Mouse (Mus musculus): ENCODE results near the gene Gtpbp4. TPM values are rescaled to one million over a fixed set of nuclear protein-coding genes. Genes with fewer than 3 reads are reported as not detected.
"Not testable (repeated sequence)": the region's sequence is repeated elsewhere in the genome, so short reads cannot be mapped to it uniquely, and the experiment has no call there.

Gtpbp4 gene
- polyA plus RNA-seq, 1 experiment from 2014 or later = 61.0 TPM

DNA sequence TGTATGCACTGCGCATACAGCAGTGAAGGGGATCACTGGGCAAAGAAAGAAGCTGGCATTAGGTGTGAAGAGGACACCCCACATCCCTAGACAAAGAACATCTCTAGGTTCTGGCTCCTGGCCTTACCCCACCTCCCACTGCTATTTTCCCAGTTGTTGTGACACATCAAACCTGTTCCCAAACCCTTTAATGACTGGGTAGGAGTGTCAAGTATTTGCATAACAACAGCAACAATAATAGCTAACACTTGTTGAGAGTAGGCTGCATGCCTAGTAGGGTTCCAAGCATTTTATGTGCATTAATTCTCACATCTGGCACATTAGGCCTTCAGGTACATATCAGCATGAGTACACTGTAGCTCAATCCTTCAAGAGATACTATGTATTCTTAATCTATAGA is 17.6 kb upstream of the Gtpbp4 start:
- Histone ChIP-seq H3K9ac (ENCODE audit: low read depth, low read length) (no peak overlapping the region), H3K27me3 (ENCODE audit: insufficient read depth, low read length) (no peaks in the 10 kb centered on the region), H3K36me3 (ENCODE audit: insufficient read depth, low read length) (no peaks in the 10 kb centered on the region), H3K27ac (no peak overlapping the region), H3K4me2 (ENCODE audit: low read length) (no peak overlapping the region), H3K9me3 (replicated peaks; ENCODE audit: low read length) (no peaks in the 10 kb centered on the region), H3K4me1 (replicated peaks; ENCODE audit: insufficient read depth, low read length) (no peaks in the 10 kb centered on the region), H3K4me3 (replicated peaks; ENCODE audit: low read depth, low read length) (no peak overlapping the region)
- TF ChIP-seq CTCF (IDR thresholded peaks at IDR 0.05; ENCODE audit: low read depth) = no peak
- DNase-seq (ENCODE audit: low spot score) (no peak), ATAC-seq (replicated peaks; ENCODE audit: low FRiP score, low read depth) (no peak)
- WGBS = 82% methylated on average over 1 of the region's 1 CpGs

DNA sequence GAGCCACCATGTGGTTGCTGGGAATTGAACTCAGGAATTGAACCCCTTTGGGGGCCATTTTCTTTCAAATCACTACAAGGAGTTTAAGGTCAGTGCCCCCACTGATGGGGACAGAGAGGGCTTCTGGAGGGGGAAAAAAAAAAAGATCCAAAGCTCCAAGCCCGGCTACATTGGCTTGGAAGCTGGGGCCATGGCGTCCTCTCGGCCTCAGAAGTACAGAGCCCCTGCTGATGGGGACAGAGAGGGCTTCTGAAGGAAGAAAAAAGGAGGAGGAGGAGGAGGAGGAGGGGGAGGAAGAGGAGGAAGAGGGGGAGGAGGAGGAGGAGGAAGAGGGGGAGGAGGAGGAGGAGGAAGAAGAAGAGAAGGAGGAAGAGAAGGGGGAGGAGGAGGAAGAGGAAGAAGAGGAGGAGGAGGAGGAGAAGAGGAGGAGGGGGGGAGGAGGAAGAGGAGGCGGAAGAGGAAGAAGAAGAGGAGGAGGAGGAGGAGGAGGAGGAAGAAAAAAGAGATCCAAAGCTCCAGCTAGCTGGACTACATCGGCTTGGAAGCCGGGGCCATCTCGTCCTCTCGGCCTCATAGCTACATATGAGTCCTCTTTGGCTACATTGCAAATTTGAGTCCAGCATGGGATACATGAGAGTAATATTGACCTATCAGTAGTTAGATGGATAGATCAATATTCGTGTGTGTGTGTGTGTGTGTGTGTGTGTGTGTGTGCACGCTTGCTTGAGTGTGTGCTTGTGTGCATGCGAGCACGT is 15.9 kb upstream of the Gtpbp4 start:
- peak; percentile 95 for DNase-seq (ENCODE audit: low spot score)
- Histone ChIP-seq H3K4me2 (ENCODE audit: low read length) (no peak overlapping the region), H3K4me1 (replicated peaks; ENCODE audit: insufficient read depth, low read length) (no peaks in the 10 kb centered on the region), H3K27ac (no peak overlapping the region), H3K27me3 (ENCODE audit: insufficient read depth, low read length) (no peaks in the 10 kb centered on the region), H3K36me3 (ENCODE audit: insufficient read depth, low read length) (no peaks in the 10 kb centered on the region), H3K4me3 (replicated peaks; ENCODE audit: low read depth, low read length) (no peak overlapping the region), H3K9me3 (replicated peaks; ENCODE audit: low read length) (no peaks in the 10 kb centered on the region), H3K9ac (ENCODE audit: low read depth, low read length) (no peak overlapping the region)
- TF ChIP-seq CTCF (IDR thresholded peaks at IDR 0.05; ENCODE audit: low read depth) = no peak
- peak; percentile 89 for ATAC-seq (replicated peaks; ENCODE audit: low FRiP score, low read depth)
- 66% methylated on average over 12 of the region's 12 CpGs for WGBS

GRCm38 (mm10) chr13:9003306-9003705 is 7.4 kb upstream of the Gtpbp4 start:
- no peaks in the 10 kb centered on the region for H3K36me3 ChIP-seq (ENCODE audit: insufficient read depth, low read length)
- H3K4me2 ChIP-seq (ENCODE audit: low read length) = no peak overlapping the region
- no peak overlapping the region for H3K9ac ChIP-seq (ENCODE audit: low read depth, low read length)
- 74% methylated on average over 2 of the region's 2 CpGs for WGBS
- no peak for DNase-seq (ENCODE audit: low spot score)
- no peak overlapping the region for H3K4me3 ChIP-seq (replicated peaks; ENCODE audit: low read depth, low read length)
- ATAC-seq (replicated peaks; ENCODE audit: low FRiP score, low read depth) = no peak
- no peak for TF ChIP-seq CTCF (IDR thresholded peaks at IDR 0.05; ENCODE audit: low read depth)
- H3K27me3 ChIP-seq (ENCODE audit: insufficient read depth, low read length) = no peaks in the 10 kb centered on the region
- no peaks in the 10 kb centered on the region for H3K9me3 ChIP-seq (replicated peaks; ENCODE audit: low read length)
- no peak overlapping the region for H3K27ac ChIP-seq
- H3K4me1 ChIP-seq (replicated peaks; ENCODE audit: insufficient read depth, low read length) = no peaks in the 10 kb centered on the region

DNA sequence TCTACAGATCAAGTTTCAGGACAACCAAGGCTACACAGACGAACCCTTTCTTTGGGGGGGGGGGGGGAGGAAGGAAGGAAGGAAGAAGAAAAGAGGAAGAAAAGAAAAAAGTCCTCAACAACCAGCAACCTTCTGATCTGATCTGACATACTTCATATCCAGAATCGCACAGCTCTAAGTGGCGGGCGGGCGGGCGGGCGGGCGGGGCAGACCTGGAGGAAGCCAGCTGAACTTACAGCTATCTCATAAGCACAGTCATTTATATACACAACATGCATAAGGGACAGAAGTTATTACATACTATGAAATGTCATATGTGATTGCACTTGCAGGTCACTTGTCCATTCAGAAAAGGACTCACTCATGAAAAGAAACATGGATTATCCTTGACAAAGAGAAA is 3.6 kb upstream of the Gtpbp4 start:
- DNase-seq (ENCODE audit: low spot score) (no peak), ATAC-seq (replicated peaks; ENCODE audit: low FRiP score, low read depth) (no peak)
- Histone ChIP-seq H3K27me3 (ENCODE audit: insufficient read depth, low read length) (no peaks in the 10 kb centered on the region), H3K4me3 (replicated peaks; ENCODE audit: low read depth, low read length) (no peak overlapping the region), H3K9me3 (replicated peaks; ENCODE audit: low read length) (no peaks in the 10 kb centered on the region), H3K27ac (no peak overlapping the region), H3K9ac (ENCODE audit: low read depth, low read length) (no peak overlapping the region), H3K4me2 (ENCODE audit: low read length) (no peak overlapping the region), H3K4me1 (replicated peaks; ENCODE audit: insufficient read depth, low read length) (peaks cover 6% of the 10 kb centered on the region; the same call in 1 of the 2 replicates), H3K36me3 (ENCODE audit: insufficient read depth, low read length) (no peaks in the 10 kb centered on the region)
- no peak for TF ChIP-seq CTCF (IDR thresholded peaks at IDR 0.05; ENCODE audit: low read depth)
- 85% methylated on average over 8 of the region's 8 CpGs for WGBS

DNA sequence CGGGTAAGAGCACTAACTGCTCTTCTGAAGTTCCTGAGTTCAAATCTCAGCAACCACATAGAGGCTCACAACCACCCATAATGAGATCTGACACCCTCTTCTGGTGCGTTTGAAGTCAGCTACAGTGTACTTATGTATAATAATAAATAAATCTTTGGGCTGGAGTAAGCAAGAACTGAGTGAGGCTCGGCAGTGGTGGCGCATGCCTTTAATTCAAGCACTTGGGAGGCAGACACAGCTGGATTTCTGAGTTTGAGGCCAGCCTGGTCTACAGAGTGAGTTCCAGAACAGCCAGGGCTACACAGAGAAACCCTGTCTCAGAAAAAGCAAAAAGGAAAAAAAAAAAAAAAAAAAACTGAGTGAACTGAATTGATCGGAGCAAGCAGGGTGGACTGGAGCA is 1.3 kb upstream of the Gtpbp4 start:
- DNase-seq (ENCODE audit: low spot score); H3K9ac ChIP-seq (ENCODE audit: low read depth, low read length); H3K27ac ChIP-seq; H3K4me1 ChIP-seq (replicated peaks; ENCODE audit: insufficient read depth, low read length); H3K9me3 ChIP-seq (replicated peaks; ENCODE audit: low read length); H3K4me3 ChIP-seq (replicated peaks; ENCODE audit: low read depth, low read length); ATAC-seq (replicated peaks; ENCODE audit: low FRiP score, low read depth); H3K4me2 ChIP-seq (ENCODE audit: low read length); H3K36me3 ChIP-seq (ENCODE audit: insufficient read depth, low read length); H3K27me3 ChIP-seq (ENCODE audit: insufficient read depth, low read length): not testable (repeated sequence)
- 74% methylated on average over 5 of the region's 5 CpGs for WGBS

GRCm38 (mm10) chr13:8995159-8995989 is 509 bp downstream of the Gtpbp4 start:
- Histone ChIP-seq H3K4me2 (ENCODE audit: low read length) (peak overlapping the region; percentile 62), H3K9me3 (replicated peaks; ENCODE audit: low read length) (no peaks in the 10 kb centered on the region), H3K27ac (peak overlapping the region; percentile 73), H3K27me3 (ENCODE audit: insufficient read depth, low read length) (no peaks in the 10 kb centered on the region), H3K4me1 (replicated peaks; ENCODE audit: insufficient read depth, low read length) (peaks cover 6% of the 10 kb centered on the region; the same call in 1 of the 2 replicates), H3K4me3 (replicated peaks; ENCODE audit: low read depth, low read length) (peak overlapping the region; percentile 88), H3K9ac (ENCODE audit: low read depth, low read length) (peak overlapping the region; percentile 70), H3K36me3 (ENCODE audit: insufficient read depth, low read length) (0 out of 2 replicates have a peak, but pooled peaks cover 2% of the 10 kb centered on the region)
- DNase-seq (ENCODE audit: low spot score) (peak; percentile 62), ATAC-seq (replicated peaks; ENCODE audit: low FRiP score, low read depth) (peak; percentile 64)
- TF ChIP-seq CTCF (IDR thresholded peaks at IDR 0.05; ENCODE audit: low read depth) = no peak
- WGBS = 3% methylated on average over 33 of the region's 33 CpGs
